Mouse (Mus musculus): ENCODE data around the gene Ube2g2.

The Ube2g2 gene

DNA sequence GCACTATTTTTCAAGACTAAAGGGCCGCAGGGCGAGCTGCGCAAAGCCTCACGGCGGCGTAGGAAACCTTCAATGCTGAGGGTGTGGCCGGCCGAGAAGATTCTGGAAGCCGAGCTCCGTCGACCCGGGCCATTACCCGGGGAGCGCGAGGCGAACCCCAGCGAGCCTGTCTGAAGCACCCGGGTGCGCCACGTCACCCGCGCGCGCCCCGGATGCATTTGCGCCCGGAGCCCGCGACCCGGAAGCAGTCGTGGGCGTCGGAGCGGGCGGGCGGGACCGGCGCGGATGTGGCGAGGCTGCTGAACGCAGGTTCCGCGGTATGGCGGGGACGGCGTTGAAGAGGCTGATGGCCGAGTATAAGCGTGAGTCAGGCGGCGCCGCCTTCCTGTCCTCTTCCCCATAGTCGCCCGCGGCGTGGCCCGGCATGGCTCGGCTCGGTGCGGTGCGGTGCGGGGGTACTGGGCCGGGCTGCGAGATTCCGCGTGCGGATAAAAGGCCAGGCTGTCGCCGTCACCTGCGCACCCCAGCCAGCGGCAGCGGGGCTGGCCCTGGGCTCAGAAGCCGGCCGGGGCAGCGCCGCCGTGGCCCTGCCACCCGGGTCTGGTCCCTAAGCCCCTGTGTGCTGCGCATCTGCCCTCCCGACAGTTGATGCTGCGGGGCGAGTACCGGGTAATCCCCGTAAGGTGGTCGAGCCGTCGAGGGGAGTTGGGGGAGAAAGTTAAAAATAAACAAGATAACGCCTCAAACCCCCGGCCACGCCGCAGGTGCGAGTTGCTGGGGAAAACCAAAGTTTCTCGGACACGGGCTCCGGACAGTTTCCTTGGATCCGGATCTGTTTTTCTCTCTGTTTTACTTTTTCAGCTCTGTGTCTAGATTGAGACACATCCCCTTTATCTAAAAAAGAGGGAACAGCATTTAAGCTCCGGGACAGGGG is at the start of gene Ube2g2:
TSS of gene Ube2g2 (plus strand) at position 221 of the 934 bp plus-strand sequence.
- peak; percentile 91 for DNase-seq (ENCODE audit: low read depth, low spot score)

DNA sequence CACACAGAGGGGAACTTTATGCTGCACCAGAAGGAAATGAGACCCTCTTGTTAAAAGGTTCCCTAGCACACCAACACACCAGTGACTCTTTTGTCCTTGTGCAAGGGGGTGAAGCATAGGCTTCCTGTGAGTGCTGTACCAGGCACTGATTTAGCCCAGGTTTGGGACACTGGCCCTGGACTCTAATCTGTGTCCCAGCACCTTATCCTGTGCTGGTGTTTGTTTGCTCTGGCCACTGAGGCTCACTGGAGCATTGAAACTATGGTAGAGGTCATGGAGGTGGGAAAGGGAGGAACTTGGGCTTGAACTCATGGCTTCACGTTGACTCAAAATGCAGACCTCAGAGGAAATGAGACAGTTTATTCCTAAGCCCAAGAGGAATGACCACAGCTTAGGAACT is 48.9 kb upstream of the Ube2g2 start:
- DNase-seq (ENCODE audit: low read depth, low spot score) = no peak

DNA sequence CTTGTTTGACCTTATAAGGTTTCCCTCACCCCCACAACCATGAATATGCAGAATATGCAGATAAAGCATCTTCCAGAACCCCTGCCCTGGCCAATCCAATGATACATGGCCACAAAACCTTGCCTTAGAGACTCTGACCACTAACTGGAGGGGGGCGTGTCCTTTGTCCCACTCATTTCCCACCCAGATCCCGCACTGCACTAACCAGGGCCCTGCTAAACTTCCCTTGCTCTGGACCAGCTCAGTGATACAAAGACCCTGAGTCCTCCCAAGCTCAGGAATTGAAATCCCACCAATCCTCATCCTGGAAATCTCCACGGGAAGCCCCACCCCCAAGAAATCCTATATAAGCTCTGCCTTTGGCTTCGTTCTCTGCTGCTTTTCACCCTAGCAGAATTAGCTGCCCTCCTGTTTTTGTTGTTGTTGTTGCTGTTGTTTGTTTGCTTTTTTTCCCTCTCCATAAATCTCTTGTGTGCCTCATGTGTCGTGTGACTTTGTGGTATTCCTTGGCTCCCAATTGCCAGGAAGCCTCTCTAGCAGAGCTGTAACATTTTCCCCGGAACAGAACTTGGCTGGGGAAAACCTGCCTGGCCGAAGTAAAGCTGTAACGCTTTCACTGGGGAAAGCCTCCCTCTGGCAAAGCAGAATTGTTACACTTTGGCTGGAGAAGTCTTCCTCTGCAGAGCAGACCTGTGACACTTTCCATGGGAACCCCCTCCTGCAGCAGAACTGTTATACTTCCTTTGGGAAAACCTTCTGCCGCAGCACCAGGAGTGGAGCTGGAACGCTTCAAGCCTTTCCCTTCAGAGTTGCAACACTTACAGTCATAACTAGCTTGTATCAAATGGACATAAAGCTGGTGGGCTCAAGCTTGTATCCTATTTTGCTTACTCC is 41.8 kb upstream of the Ube2g2 start:
- DNase-seq (ENCODE audit: low read depth, low spot score) = no peak

DNA sequence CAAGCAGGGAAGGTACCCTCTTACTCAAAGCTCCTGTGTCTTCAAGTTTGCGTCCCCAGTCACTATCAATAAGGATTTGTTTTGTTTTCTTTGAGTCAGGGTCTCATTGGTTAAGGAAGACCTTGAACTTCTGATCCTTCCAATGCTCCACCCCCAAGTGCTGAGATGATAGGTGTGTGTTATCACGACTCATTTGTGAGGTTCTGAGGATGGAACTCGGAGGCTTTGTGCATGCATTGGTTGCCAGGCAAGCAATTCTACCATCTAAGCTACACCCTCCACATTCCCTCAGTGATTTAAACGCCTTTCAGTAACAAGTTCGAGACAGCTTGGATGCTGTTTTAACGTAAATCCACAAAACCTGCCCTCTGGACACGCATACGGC is 41.1 kb upstream of the Ube2g2 start:
- DNase-seq (ENCODE audit: low read depth, low spot score) = no peak

DNA sequence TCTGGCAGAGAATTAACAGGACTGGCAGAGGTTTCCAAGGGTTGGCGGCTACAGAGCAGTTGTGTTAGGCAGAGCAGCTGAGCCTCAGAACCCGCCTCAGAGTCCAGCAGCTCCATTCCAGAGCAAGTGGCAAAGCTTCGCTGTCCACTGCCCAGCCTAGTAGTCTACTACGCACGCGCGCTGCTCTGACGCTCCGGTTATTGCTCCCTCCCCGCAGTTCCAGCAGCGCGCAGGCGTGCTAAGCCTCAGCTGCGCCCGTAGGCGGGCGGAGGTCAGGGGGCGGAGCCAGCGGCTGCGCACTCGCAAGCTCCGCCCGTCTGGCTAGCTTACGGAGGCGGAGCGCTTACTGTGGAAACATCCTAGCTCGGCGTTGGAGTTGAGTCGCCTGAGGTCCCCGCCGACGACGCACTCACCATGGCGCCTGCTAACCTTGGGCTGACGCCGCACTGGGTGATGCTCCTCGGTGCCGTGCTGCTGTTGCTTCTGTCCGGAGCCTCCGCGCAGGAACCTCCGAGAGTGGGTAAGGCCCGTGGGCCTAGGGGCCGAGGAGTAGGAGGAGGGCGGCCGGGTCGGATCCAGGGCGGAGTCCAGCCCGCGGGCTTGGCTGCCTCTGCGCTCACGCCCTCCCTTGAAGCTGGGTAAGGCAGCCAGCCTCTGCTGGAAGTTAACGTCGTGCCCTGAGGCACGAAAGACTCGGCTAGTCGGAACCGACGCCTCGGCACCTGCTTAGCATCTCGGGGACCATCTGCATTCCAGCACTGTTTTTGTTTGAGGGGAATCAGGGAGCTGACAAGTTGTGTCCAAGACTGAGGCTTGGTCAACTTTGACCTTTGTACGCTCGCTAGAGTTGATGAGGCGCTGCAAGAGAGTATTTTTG is 40.4 kb upstream of the Ube2g2 start, which contains the start of gene Pttg1ip:
TSS of gene Pttg1ip (plus strand) at position 313 of the 877 bp plus-strand sequence.
- peak; percentile 99 for DNase-seq (ENCODE audit: low read depth, low spot score)

DNA sequence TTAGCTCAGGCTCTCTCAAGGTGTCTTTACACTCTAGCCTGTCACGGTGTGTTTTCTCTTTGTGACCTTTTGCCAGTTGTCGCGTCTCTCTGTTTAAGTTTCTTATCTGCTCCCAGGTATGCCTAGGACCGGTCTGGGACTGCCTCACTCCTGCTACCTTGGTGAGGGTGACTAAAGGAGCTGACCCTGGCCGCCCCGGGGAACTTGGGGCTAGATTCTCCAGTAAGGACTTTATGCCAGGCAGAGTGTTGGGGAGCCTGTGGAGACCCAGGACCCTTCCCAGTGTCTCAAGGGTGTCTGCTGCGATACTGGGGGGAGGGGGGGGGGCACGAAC is 39.8 kb upstream of the Ube2g2 start:
- no peak for DNase-seq (ENCODE audit: low read depth, low spot score)

DNA sequence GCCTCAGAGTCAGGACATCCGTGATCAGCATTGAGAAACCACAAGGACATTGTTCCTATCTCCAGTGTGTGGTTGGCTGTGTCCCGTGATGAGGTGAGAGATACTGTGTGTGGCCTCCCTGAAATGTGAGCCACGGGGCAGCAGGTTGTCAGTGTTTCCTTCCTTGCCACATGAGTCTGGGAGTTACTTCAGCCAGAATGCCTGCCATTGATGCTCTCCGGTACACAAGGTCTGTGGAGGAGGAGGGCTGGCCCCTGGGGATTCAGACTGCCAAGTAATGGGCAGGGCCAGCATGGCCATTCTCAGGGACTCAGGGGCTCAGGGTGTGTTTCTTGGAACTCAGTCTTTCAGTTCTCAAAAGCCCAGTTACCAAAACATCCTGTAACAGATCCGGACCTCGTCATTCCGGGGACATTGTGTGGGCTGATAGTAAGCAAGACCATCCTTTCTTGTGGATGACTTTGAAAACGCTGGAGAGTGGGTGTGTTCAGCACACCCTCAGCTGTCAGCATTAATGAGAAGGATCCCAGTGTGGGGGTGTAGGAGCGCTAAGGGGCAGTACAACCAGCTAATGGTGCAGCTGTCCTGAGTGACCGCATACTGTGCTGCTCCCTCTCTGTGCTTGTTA is 38.2 kb upstream of the Ube2g2 start:
- no peak for DNase-seq (ENCODE audit: low read depth, low spot score)

DNA sequence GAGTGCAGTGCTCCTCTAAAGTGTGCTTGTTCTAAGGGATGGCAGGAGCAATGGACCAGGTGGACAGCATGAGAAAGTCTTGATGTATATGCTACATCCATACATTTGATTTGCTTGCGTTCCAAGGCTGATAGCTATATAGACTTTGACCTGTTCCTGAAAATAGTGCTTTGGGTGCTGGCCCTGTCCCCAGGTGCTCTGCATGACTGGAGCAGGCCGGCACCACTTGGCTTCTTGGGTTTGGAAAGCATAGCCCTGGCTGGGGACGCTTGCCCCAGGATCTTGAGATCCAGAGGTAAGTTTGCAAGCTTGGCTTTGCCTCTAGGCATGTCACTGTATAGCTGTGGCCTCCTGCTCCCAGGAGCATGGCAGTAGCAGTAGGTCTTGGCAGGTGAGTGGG is 35.4 kb upstream of the Ube2g2 start:
- no peak for DNase-seq (ENCODE audit: low read depth, low spot score)

DNA sequence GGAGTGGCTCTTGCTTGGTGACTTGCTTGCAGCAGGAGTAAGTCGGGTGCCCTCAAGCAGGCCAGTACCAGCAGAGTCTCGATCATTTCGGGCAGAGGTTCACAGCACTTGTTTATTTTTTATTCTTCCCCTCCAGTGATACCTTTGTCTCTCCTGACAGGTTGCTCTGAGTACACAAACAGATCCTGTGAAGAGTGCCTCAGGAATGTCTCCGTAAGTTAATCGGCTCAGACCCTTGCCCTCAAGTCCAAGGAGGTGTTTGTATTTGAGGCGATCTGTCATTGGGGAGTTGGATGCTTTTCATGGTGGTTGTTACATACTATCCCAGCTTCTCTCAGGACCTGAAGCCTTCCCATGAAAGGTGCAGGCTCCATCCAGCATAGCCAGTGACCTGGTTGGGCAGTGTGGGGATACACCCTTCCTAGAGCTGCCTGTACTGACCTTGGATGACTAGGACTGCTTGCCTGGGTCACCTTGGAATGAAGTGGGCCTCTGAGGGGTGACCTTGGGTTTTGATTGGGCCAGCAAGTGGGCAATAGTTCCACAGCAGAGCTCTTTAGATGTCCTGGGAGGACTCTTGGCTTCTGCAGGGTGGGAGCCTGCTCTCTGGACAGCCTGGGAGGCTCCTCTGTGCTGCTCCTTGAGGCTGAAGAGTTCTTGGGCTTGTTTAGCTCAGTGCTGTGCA is 34.8 kb upstream of the Ube2g2 start:
- DNase-seq (ENCODE audit: low read depth, low spot score) = no peak

DNA sequence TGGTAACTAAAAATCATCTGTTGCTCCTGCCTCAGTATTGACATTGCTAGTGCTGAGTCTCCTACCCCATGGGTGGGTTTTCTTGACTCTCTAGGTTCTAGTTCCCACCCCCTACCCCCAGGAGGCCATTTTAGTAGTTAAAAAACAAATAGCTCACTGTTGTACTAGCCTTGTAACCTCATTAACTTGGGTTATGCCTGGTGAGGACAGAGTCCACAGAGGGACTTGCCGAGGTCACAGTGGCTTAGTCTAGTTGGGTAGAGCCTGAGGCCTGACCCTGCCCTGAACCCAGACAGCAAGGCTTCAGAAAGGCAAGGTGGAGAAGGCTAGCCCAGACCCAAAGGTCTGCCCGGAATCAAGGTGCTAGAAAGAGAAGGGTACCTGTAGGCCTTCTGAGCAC is 34.0 kb upstream of the Ube2g2 start:
- DNase-seq (ENCODE audit: low read depth, low spot score) = no peak

DNA sequence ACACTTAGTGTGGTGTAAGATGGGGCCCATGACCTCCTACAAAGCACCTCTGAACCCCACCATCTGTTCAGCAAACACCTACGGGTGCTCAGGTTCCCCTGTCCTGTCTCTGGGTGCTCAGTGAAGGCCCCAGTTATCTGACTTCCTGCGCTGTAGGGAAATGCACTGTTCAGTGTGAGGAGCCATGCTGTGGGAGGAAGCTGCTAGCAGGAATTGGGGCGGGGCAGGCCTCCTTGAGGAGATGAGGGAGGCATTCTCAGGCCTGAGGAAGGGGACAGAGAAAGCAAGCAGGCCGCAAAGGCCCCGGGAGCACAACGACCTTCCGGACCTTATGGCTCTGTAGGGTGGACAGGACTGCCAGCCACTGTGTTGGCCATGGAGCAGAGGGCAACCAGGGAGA is 33.0 kb upstream of the Ube2g2 start:
- DNase-seq (ENCODE audit: low read depth, low spot score) = no peak

DNA sequence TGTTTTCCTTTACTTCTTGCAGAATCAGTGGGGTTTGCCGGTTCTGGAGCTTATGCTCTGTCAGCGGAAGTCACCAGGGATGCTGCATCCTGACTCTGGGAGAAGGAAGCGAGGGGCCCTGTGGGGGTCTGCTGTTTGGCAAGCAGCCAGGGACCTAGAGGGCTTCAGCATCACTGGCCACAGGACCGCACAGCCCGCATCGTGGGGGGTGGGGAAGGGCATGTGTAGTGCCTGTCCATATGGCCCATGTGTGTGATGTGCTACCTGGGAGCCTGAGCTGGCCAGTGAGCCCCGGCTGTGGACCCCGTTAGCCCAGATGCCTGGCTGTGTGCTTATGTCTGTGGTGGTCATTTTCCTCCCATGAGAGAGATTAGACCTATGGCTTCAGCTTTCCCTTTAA is 32.3 kb upstream of the Ube2g2 start:
- DNase-seq (ENCODE audit: low read depth, low spot score) = no peak

DNA sequence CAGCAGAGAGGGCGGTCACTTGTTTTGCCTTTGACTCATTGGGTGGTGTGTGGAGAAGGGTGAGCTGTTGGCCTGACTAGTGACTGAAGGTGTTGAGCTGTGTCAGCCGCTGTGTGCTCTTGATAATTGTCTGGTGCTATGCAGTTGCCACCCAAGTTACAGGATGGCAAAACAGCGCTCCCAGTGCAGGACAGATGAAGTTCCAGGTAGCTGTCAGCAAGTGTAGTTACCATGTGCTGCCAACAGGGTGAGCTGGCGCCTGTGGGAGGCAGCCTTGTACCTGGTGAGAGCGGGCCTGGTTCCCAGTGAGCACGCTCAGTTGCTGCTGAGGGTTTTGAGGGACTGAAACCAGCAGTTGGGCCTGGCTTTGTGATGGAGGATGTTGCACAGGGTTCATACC is 31.3 kb upstream of the Ube2g2 start:
- peak; percentile 66 for DNase-seq (ENCODE audit: low read depth, low spot score)

DNA sequence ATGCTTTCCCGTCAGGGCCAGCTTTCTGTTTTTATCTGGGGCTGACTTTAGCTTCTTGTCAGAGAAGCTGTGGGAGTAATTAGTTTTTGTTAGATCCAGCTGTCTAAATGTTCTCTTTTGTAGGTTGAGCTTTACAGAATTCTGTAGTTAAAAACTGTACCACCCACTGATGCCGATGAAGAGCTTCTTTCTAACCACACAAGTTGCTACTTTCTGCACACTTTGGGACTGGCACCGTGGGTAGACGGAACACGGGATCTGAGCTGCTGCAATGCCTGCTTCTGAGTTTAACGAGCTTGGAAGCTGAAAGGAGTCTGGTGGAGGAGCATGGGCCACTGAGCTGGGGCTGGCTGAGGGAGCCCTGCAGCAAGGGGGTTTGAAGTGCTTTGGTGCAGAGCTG is 30.5 kb upstream of the Ube2g2 start:
- DNase-seq (ENCODE audit: low read depth, low spot score) = no peak

DNA sequence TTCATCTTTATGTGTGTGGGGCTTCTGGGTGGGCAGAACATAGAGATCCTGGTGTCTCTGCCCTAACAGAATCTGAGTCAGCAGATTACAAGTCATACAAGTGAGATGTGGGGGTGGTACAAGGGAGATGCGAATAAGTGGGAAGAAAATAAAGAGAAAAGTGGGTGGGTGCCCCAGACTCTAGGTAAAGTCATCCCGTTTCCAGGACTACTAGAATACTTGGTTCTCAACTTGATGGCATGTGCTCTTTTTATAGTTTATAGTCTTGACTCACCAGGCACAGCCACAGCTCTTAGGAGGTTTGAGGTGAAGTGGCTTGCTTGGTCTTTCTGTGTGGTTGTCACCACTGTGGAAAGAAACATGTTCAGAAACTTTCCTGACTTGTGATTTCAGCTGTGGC is 26.0 kb upstream of the Ube2g2 start:
- DNase-seq (ENCODE audit: low read depth, low spot score) = no peak

DNA sequence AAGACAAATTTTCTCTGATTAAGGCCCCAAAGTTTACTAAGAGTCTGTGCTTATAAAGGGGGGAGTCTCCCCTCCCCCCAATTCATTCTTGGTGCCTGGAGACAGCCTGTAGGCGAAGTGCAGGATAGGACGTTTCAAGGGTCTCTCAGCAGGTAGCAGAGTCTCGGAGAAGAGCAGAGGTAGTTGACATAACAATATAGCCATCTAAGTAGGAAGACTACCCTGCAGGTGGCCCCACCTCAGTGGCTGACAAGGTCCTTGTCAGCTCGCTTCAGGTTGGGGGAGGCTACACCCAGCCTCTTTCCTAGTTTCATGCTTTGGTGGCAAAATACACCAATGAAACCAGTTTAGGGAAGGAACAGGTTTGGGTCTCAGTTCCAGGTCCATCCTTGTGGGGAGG is 19.1 kb upstream of the Ube2g2 start:
- no peak for DNase-seq (ENCODE audit: low read depth, low spot score)

DNA sequence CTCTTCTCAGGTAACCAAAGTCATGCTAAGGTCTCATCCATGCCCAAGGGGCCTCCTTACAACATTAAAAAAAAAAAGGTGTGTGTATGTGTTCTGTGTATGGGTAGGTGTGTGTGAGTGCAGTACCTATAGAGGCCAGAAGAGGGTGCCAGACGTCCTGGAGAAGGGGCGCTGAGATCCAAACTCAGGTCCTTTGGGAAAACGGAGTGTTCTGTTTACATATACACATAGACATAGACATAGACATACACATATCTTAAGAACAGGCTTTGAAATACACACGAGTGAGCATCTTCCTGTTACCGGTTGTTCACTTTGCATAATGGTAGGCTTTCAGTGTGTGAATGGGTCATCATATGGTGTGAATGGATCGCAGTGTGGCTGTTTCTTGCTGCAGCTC is 18.0 kb upstream of the Ube2g2 start:
- DNase-seq (ENCODE audit: low read depth, low spot score) = no peak

DNA sequence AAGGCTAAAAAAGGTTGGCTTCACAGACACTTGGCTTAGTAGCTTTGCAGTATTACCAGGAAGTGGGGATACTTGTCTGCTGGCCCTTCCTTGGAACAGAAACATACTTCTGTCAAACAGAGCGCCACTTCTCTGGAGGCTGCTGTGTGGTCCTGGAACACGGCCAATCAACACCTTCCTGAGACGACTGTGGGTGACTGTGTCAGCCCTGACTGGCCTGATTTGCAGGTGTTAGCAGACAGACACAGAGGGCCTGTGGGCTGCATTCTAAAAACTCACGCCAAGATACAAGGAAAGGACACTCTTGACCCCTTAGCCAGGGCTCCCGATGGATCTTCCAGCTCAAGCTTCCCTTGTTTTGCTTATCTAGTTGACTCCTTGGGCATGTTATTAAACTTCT is 17.1 kb upstream of the Ube2g2 start:
- no peak for DNase-seq (ENCODE audit: low read depth, low spot score)

DNA sequence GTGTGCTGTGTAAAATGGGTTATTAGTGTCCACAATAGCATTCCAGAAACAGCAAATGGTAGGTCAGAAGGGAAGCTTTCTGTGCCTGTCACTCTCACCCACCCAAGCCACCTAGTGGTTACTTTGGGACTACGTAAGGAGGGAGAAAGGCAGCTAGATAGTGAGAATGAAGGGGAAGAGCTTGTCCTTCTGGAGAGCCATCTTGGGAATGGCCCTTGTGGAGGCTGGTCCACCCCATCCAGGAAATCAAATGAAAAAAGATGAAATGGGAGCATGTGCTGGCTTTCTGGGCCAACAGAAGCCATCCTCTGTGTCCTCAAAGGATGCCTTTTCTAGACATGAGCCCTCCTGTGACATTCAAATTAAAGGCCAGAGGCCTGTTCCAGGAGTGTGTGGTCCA is 16.7 kb upstream of the Ube2g2 start:
- peak; percentile 58 for DNase-seq (ENCODE audit: low read depth, low spot score)

Data from mesoderm, embryonic 11.5 days (tissue).